Mouse (Mus musculus): ENCODE data around the gene 4930430F08Rik.
"Not testable (repeated sequence)": the region's sequence is repeated elsewhere in the genome, so short reads cannot be mapped to it uniquely, and the experiment has no call there.

Gene 4930430F08Rik

GRCm38 (mm10) chr10:100590323-100590722, at the start of gene 4930430F08Rik, which contains the start of gene 1700017N19Rik:
Gene 4930430F08Rik (minus strand): TSS chr10:100590423.
Gene 1700017N19Rik (plus strand): TSS chr10:100590484.
- no peak for DNase-seq

GRCm38 (mm10) chr10:100629762-100630438, 39.7 kb upstream of the 4930430F08Rik start:
- DNase-seq, result peak; percentile 22 to 35

GRCm38 (mm10) chr10:100622494-100622893, 32.3 kb upstream of the 4930430F08Rik start:
- DNase-seq, result no peak

GRCm38 (mm10) chr10:100620040-100620439, 29.8 kb upstream of the 4930430F08Rik start:
- no peak for DNase-seq

- DNase-seq, result no peak
Measured at GRCm38 (mm10) chr10:100619474-100619873, 29.3 kb upstream of the 4930430F08Rik start.

GRCm38 (mm10) chr10:100617233-100617903, 27.1 kb upstream of the 4930430F08Rik start:
- DNase-seq, result no peak

GRCm38 (mm10) chr10:100604254-100604653, 14.0 kb upstream of the 4930430F08Rik start:
- no peak for DNase-seq

GRCm38 (mm10) chr10:100603511-100603910, 13.3 kb upstream of the 4930430F08Rik start:
- DNase-seq, result no peak

GRCm38 (mm10) chr10:100598339-100598738, 8.1 kb upstream of the 4930430F08Rik start:
- no peak for DNase-seq

- DNase-seq, result peak; percentile 87 to 90
Measured at GRCm38 (mm10) chr10:100588932-100589388, 1.3 kb downstream of the 4930430F08Rik start.

GRCm38 (mm10) chr10:100588524-100588923, 1.7 kb downstream of the 4930430F08Rik start:
- no peak for DNase-seq

- DNase-seq, result no peak
Measured at GRCm38 (mm10) chr10:100584178-100584577, 6.0 kb downstream of the 4930430F08Rik start.

GRCm38 (mm10) chr10:100575294-100575693, 14.9 kb downstream of the 4930430F08Rik start:
- no peak for DNase-seq

- DNase-seq, result no peak
Measured at GRCm38 (mm10) chr10:100574505-100575149, 15.6 kb downstream of the 4930430F08Rik start.

GRCm38 (mm10) chr10:100571707-100572106, 18.5 kb downstream of the 4930430F08Rik start:
- DNase-seq, result no peak

GRCm38 (mm10) chr10:100564112-100564511, 26.1 kb downstream of the 4930430F08Rik start:
- DNase-seq, result no peak

GRCm38 (mm10) chr10:100560194-100560883, 29.9 kb downstream of the 4930430F08Rik start:
- not testable (repeated sequence) for DNase-seq

- DNase-seq, result no peak
Measured at GRCm38 (mm10) chr10:100556566-100557175, 33.6 kb downstream of the 4930430F08Rik start.

- no peak for DNase-seq
Measured at GRCm38 (mm10) chr10:100524499-100525390, 65.5 kb downstream of the 4930430F08Rik start.

GRCm38 (mm10) chr10:100522330-100522729, 67.9 kb downstream of the 4930430F08Rik start:
- DNase-seq, result no peak
